22 mouse cellular contexts compared by ENCODE assay signal in the genomic region with DNA sequence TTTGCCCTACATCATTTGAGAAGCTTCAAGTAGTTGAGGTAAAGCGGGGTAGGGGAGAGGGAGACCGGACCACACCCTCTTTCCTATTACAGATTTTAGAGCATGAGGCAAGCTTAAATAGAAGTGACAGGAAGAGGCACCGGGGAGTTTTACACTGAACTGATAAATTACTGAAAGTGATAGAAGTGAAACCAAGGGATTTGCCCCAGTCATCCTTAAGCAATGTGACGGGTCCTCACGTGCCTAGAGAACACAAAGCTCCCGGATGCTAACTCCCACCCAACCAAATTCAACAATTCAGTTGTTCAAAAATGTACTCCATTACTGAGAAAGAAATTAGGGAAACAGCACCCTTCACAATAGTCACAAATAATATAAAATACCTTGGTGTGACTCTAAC. TPM values are rescaled to one million over a fixed set of nuclear protein-coding genes. Genes with fewer than 3 reads are reported as not detected.
DNase-seq lines count a peak whose midpoint lies in the region; ATAC-seq lines count a peak whose summit lies in the region.
"Had no signal": no experiment of that assay in that cellular context is flagged by ENCODE, and none has a peak within 500 bp of the region (broad histone marks: within the 10 kb centered on the region; RNA-seq: fewer than 3 reads in every experiment).

No protein-coding gene starts in this region.

- no peaks in the 10 kb centered on the region for H3K27me3 ChIP-seq in limb, embryonic 10.5 days (ENCODE audit: low read depth, poor library complexity, severe bottlenecking)
- H3K27me3 ChIP-seq: heart, embryonic 15.5 days; hindbrain, embryonic 13.5 days had no signal

- ATAC-seq in activated CD4-positive, CD25-positive, alpha-beta regulatory T cell, adult 4 months: peak; percentile 92
- ATAC-seq in megakaryocyte, adult 5-6 weeks (ENCODE audit: poor library complexity, severe bottlenecking): peak; percentile 45
- ATAC-seq: forebrain, embryonic 14.5 days; hindbrain, postnatal 0 days; intestine, embryonic 16.5 days had no signal

- no peak overlapping the region for H3K27ac ChIP-seq in limb, embryonic 10.5 days
- H3K27ac ChIP-seq: embryonic facial prominence, embryonic 10.5 days; forebrain, embryonic 10.5 days; heart, embryonic 15.5 days; hindbrain, embryonic 13.5 days; hindbrain, postnatal 0 days had no signal

- H3K4me1 ChIP-seq in limb, embryonic 10.5 days: no peaks in the 10 kb centered on the region
- H3K4me1 ChIP-seq: embryonic facial prominence, embryonic 10.5 days; forebrain, embryonic 10.5 days; heart, embryonic 15.5 days; hindbrain, embryonic 13.5 days had no signal

- no peaks in the 10 kb centered on the region for H3K9me3 ChIP-seq in limb, embryonic 10.5 days (replicated peaks)
- H3K9me3 ChIP-seq: embryonic facial prominence, embryonic 10.5 days; forebrain, embryonic 10.5 days; heart, embryonic 15.5 days; hindbrain, embryonic 13.5 days had no signal

- no peaks in the 10 kb centered on the region for H3K36me3 ChIP-seq in limb, embryonic 10.5 days
- H3K36me3 ChIP-seq: embryonic facial prominence, embryonic 10.5 days; forebrain, embryonic 10.5 days; heart, embryonic 15.5 days; hindbrain, embryonic 13.5 days had no signal

- no peak overlapping the region for H3K4me3 ChIP-seq in limb, embryonic 10.5 days
- H3K4me3 ChIP-seq: embryonic facial prominence, embryonic 10.5 days; forebrain, embryonic 10.5 days; heart, embryonic 15.5 days; hindbrain, embryonic 13.5 days had no signal

- DNase-seq in CD4-positive, CD25-positive, alpha-beta regulatory T cell, adult 2 months (ENCODE audit: low read depth, low spot score): peak; percentile 50
- DNase-seq in thymus, adult 18-20 months: no peak
- DNase-seq in thymus, postnatal 0 days (ENCODE audit: low spot score): no peak
- DNase-seq in thymus, postnatal 14 days: no peak
- DNase-seq in limb, embryonic 10.5 days (ENCODE audit: low spot score): no peak
- DNase-seq: adrenal gland, adult 2 months; adrenal gland, postnatal 25 days; cerebellum, adult 2 months; cerebellum, postnatal 10 days; gastrocnemius, postnatal 36 days; heart, adult 18-20 months; heart, postnatal 14 days had no signal

- 88% methylated on average over 6 of the region's 6 CpGs for WGBS in limb, embryonic 10.5 days

RNA-seq across cellular contexts. Expression of a gene that starts 32.0 kb away (rescaled TPM):
- polyA plus RNA-seq in activated CD4-positive, CD25-positive, alpha-beta regulatory T cell, adult 4 months (2017; shearing (Covaris generic)): 10 to 100 TPM; 68.6 to 72.1 TPM
- not detected in 2 replicates for total RNA-seq in megakaryocyte, adult 5-6 weeks (2015)
- not detected in 2 replicates for total RNA-seq in megakaryocyte, adult 5-6 weeks (2017)
- polyA plus RNA-seq in thymus, postnatal 0 days (2015; fragmentation: Nextera tagmentation; extraction: Ambion mirVana): 26.0 and 28.0 TPM in 2 replicates
- polyA plus RNA-seq in limb, embryonic 10.5 days (2016; fragmentation: Nextera tagmentation; extraction: Ambion mirVana): 0.19 and 0.29 TPM in 2 replicates
- total RNA-seq: adrenal gland, adult 2 months; adrenal gland, postnatal 25 days had no signal
- polyA plus RNA-seq: C2C12; cerebellum, adult 2 months had no signal

RNA-seq across cellular contexts. Expression of a gene that starts 53.1 kb away (rescaled TPM):
- 100 to 1,000 TPM; 665 to 693 TPM for polyA plus RNA-seq in activated CD4-positive, CD25-positive, alpha-beta regulatory T cell, adult 4 months (2017; shearing (Covaris generic))
- total RNA-seq in megakaryocyte, adult 5-6 weeks (2015): 528 and 600 TPM in 2 replicates
- total RNA-seq in megakaryocyte, adult 5-6 weeks (2017): 243 and 278 TPM in 2 replicates
- polyA plus RNA-seq in thymus, postnatal 0 days (2015; fragmentation: Nextera tagmentation; extraction: Ambion mirVana): 100 and 114 TPM in 2 replicates
- 0.13 and 0.38 TPM in 2 replicates for polyA plus RNA-seq in limb, embryonic 10.5 days (2016; fragmentation: Nextera tagmentation; extraction: Ambion mirVana)
- polyA plus RNA-seq: C2C12 had no signal

Comparison
In these comparisons a context has a peak if more than half of its experiments do, and no peak if none do; other contexts are left out.
1. RNA of a gene that starts 32.0 kb away (polyA plus RNA-seq): 68.6 to 72.1 TPM in activated CD4-positive, CD25-positive, alpha-beta regulatory T cell, adult 4 months and 26.0 to 28.0 TPM in thymus, postnatal 0 days; 0.19 to 0.29 TPM in limb, embryonic 10.5 days; every median in the first group is over 10 times any median in the second.
2. RNA of a gene that starts 53.1 kb away (polyA plus RNA-seq): 665 to 693 TPM in activated CD4-positive, CD25-positive, alpha-beta regulatory T cell, adult 4 months and 100 to 114 TPM in thymus, postnatal 0 days; 0.13 to 0.38 TPM in limb, embryonic 10.5 days; every median in the first group is over 10 times any median in the second.